Mouse (Mus musculus) heart, embryonic 10.5 days (tissue): ENCODE results near the gene Aipl1. TPM values are rescaled to one million over a fixed set of nuclear protein-coding genes. Genes with fewer than 3 reads are reported as not detected.

Experiments used
- polyA plus RNA-seq: library from polyadenylated mRNA; unstranded; fragments of >200 nt; fragmentation: Nextera tagmentation; extraction: Ambion mirVana; gene quantifications from 2 replicates; pipeline ENCODE4 v1.2.1, GENCODE M21; 2016

Aipl1 gene
- polyA plus RNA-seq, 1 experiment from 2014 or later = 1.7 TPM

Other genes starting within 250 kb of the Aipl1 start
- gene Pimreg, start 4.5 kb upstream of the Aipl1 start, polyA plus RNA-seq = 121 and 150 TPM in 2 replicates
- 0.09 and 0.20 TPM in 2 replicates for gene Pitpnm3, start 98.3 kb upstream of the Aipl1 start, polyA plus RNA-seq
- gene Gm43951, start 169.3 kb upstream of the Aipl1 start, polyA plus RNA-seq = 0.10 and 0.24 TPM in 2 replicates
- gene 4933427D14Rik, start 169.9 kb upstream of the Aipl1 start, polyA plus RNA-seq = 7.1 and 9.4 TPM in 2 replicates
- gene Txndc17, start 170.0 kb upstream of the Aipl1 start, polyA plus RNA-seq = 161 and 183 TPM in 2 replicates
- gene Med31, start 178.1 kb upstream of the Aipl1 start, polyA plus RNA-seq = 26.9 and 36.9 TPM in 2 replicates
- gene Slc13a5, start 229.7 kb upstream of the Aipl1 start, polyA plus RNA-seq = 0.18 and 0.26 TPM in 2 replicates